Mouse (Mus musculus) G1E (cell line): ENCODE measurements around the gene Zfp523.

Experiments
- CTCF ChIP-seq: IDR thresholded peaks from 2 replicates; pipeline ENCODE4 v1.5.1; 2012; ENCODE audit warnings: low read depth, low read length, inconsistent platforms, mixed read lengths
- TAL1 ChIP-seq: conservative IDR thresholded peaks from 2 replicates; pipeline ENCODE4 v1.6.1; 2012; ENCODE audit warnings: low read depth, low read length, inconsistent platforms, mixed read lengths

- no peak for TF ChIP-seq CTCF
- TF ChIP-seq TAL1 = no peak
Measured at GRCm38 (mm10) chr17:28254804-28255203, 77.9 kb downstream of the Zfp523 start.
